Mouse (Mus musculus) ovary, postnatal 10 days (tissue): ENCODE measurements at regions not wholly inside any gene's neighbourhood (a gene's known extent, or its start where the extent isn't known, plus 50 kb on each side); places are given as distances from the start of the nearest gene placed in this dataset.

Experiments
- DNase-seq: peaks from one replicate; pipeline ENCODE4 v3.0.0; 2022; ENCODE audit warnings: low spot score

DNA sequence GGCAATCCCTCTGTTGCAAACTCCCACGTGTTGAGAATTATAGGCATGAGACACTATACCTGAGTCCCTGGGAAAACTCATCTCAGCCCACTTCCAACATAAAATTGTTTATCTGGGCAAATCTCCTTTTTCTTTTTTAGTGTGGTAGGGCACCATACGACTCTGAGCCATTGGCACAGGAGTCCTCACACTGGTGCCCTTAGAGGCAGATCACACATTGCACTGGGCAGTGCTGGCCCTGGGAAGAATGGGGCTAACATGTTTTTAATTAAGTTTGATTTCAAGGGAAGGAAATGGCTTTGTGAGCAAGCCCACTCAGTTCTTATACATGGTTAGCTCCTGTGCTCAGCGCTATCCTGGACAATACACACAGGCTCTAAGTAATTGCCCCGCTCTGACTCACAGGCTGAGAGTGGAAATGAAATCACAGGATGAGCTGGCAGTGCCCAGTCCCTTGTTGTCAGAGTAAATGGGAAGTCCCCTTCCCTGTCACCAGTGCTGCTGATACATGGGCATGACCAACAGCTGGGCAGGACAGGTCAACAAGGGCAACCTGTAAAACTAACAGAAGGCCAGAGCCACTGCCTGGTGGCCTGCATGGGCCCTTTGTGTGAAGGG is 463.6 kb upstream of the Kif2a start:
- no peak for DNase-seq

DNA sequence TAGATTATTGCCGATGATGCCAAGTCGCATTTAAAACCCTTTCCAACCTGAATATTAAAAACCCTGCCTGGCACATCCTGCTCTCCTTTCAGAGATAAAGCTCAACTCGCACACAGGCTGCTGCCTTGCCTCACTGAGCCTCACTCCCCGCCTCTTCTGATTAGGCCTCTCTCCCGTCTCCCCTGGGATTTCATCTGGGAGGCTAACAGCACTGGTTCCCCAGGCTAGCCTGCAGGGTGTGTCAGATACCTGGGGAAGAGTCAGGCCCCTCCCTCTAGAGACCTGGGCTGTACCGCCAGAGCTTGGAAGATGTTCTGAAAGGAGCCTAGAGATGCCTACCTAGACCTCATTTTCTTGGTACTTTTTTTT is 462.7 kb upstream of the Kif2a start:
- DNase-seq = no peak

DNA sequence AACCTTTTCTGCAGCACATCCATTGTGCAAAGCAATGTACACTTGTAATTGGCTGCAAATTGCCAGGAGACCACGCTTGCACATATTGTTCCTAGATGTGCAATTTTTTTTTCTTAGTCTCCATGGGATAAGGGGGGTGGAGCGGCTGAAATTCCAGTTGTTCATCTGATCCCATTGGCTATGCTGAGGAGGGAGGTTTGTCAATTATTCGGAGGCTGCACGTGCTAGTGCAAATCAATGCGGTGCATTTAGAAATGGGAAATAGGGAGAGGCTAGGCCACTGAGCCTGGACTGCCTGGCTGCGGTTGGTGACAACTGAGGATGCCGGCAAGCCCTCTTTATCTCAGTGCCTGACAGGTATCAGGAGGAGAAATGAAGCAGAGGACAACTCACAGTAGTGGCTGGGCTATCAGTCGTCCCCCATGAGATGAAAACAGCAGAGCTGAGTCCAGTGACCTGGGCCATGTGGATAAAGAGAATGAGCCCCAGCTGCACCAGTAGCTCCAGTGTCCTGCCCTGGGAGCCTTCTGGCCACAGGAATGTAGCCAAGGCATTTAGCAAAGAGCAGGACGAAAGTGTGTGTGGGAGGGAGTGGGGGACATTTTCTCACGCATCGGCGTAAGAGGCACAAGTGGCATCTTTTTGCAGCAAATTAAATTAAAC is 462.2 kb upstream of the Kif2a start:
- DNase-seq = no peak

DNA sequence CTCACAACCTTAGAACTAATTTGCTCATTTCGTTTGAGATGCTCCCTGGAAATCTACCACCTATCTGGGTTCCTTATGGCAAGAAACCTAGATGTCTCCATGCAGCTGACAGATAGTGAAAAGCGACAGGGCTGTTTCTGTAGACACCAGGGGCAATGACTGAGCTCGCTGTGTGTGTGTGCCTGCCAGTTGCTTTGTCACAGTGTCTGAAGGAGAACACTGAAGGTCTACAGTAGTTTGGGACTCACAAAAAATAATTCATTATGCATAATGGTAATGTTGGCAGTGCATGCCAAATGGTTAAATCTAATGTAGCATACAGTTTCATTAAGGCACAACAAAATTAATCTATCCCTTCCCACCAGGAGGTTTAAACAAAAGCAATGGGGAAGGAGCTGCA is 453.2 kb upstream of the Kif2a start:
- no peak for DNase-seq

DNA sequence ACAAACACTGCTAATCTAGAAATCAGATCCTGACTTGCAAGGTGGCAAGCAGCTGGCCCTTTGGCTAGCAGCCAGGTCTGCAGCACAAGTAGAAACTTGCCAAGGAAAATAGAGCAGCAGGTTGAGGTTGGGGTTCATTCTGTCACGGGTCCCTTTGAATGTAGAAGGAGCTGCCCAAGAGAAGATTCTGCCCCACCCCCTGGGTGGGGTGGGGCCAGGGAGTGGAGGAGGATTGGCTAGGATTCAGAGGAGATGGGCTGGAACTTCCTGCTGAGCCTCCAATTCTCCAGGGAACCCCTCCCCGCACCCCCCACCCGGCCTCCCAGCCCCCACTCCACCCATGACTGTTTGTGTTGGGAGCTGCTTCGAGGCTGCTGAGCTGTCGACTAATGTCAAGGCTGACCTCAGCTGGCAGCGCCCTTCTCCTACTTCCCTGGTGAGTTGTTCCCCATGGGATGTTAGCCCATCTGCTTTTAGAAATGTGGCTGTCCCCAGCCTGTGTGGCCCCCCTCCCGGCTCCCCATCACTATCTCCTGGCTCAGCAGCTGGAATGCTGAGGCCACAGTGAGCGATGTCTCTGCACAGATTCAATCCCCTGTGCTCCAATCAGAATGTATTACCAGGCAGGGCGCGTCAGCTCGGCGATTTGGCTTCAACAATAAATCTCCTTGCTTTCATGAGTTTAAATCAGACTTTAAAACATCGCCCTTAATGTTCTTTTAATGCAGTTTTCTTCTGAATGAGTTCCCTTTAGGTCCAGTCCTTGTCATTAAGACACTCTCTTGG is 447.8 kb upstream of the Kif2a start:
- DNase-seq = no peak

DNA sequence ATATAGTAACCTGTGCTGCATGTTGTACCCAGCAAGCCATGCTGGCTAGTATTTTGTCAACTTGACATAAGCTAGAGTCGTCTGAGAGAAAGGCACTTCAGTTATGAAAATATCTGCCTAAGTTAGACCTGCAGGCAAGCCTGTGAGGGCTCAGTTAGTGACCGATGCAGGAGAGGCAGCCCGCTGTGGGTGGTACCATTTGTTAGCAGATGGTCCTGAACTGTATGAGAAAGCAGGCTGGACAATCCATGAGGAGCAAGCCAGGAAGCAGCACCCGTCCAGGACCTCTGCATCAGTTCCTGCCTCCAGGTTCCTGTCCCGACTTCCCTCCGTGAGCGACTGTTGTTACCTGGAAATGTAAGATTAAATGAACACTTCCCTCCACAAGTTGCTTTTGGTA is 440.9 kb upstream of the Kif2a start:
- no peak for DNase-seq

DNA sequence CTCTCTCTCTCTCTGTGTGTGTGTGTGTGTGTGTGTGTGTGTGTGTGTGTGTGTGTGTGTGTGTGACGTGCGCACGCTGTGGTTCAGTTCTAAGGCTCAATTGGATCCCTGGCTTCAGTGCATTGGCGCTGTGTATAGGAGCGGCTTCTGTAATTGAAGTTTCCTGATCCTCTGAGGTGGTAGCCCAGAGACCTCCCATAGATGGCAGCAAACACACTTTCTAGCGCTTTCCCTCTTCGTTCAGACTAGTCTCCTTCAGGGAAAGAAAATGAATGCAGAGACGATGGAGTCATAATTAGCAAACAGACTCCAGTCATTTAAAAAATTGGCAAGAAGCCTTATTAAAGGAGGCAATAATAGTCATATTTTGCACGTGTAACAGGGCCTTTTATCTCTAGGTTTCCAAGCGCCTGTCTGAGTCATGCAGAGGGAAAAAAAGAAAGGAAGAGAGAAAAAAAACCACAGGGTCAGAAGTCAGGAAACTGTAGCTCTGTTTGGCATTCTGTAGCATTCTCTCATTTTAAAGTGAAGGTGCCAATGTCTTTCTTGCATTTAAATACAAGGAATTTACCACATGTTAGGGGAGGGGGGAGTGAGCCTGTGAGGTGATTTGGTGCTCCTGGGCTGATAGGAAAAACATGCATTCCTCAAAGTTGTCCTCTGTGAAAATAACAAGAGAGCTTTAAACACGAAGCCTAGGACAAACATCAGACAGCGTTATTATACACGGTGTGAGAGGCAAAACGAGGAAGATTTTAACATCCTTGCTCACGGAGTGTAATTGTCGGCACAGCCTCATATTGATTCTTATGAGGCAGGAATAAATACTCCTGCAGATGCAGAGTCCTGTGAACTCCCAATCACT is 439.4 kb upstream of the Kif2a start:
- DNase-seq = no peak

DNA sequence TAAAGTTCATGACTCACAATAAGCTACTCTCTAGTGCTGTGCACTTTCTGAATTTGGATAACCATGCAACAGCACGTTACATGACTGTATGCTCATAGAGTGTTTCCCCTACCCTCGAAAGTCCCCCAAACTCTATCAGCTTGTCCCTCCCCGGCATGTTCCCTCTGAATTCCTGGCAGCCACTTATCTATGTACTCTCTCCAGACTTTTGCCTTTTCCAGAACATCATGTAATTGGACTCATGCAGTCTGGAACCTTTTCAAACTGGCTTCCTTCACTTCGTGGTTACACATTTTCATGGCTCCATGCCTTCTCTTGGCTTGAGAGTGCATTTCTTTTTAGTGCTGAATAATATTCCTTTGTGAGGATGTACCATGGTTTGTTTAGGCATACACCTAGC is 436.8 kb upstream of the Kif2a start:
- DNase-seq = no peak

DNA sequence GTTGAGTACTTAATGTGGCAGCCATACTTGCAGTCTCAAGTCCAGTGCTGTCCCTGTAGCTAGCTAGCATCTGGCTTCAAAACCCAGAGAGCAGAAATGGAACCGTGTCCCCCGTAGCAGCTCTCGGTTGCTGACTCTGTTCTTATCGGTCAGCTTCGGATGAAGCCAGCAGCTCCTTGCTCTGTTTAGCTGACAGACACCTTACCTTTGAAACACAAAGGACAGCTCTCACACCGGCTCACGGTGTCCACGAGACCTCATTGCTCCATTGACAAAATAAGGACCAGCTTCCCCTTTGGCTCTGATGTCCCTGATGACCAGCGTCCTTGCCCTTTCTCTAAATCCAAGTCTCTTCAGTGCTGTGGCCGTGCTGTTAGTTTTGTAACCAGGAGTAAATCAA is 435.3 kb upstream of the Kif2a start:
- no peak for DNase-seq

DNA sequence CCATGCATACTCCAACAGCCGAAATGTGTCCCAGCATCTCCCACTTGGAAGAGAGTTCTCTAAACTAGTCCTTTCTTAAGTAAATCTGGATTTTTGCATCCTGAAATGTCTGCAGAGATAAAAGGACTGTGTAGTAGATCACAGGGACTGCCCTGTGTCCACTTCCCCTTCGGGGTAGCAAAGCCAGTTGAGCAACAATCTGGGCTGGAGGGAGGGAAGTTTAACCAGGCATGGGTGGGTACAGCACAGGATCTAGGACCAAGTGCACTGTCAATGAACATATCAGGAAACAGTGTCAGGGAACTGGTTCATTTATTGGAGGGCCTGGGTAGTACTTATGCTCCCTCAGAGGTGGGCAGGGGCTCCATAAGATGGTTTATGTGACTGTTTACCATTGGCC is 434.5 kb upstream of the Kif2a start:
- DNase-seq = no peak

DNA sequence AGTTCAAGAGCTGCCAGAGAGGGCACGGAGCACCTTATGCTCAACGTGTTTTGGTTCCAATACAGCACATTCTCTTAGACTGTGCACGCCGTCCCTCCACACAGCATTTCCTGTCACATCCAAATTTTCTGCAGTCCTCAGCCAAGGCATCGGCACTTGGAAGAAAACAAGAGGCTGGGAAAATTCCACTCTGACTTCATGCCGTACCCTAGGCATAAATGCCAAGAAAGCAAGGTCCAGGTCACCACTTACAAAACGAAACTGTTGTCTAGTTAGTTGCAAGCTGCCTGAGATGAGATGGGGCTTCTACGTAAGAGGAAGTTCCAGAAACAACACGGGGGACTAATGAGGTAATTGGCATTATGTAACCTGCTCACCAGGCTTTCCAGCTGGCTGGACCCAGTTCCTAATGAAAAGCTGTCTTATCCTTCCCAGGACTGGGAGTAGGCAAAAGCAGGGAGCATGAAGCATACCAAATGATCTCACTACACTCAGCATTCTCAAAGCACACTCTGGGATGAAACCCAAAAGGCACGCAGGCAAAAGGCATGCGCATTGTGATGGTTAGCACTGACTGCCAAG is 427.8 kb upstream of the Kif2a start:
- no peak for DNase-seq

DNA sequence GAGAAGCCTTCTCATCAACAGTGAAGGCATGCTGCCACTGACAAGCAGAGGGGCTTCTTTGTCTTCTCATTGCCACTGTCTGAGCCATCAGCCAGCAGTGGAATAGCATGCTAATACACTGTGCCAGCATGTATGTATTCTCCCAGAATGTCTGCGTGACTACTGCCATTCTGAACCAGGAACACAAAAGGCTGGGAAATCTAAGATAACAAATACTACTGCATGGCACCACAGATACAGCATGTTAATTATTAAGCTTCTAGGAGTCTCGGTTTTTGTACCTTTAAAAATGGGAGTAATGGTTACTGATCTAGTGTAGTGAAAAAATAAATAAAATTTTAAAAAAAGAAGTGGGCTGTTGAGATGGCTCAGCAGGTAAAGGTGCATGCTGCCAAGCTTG is 425.9 kb upstream of the Kif2a start:
- DNase-seq = no peak

DNA sequence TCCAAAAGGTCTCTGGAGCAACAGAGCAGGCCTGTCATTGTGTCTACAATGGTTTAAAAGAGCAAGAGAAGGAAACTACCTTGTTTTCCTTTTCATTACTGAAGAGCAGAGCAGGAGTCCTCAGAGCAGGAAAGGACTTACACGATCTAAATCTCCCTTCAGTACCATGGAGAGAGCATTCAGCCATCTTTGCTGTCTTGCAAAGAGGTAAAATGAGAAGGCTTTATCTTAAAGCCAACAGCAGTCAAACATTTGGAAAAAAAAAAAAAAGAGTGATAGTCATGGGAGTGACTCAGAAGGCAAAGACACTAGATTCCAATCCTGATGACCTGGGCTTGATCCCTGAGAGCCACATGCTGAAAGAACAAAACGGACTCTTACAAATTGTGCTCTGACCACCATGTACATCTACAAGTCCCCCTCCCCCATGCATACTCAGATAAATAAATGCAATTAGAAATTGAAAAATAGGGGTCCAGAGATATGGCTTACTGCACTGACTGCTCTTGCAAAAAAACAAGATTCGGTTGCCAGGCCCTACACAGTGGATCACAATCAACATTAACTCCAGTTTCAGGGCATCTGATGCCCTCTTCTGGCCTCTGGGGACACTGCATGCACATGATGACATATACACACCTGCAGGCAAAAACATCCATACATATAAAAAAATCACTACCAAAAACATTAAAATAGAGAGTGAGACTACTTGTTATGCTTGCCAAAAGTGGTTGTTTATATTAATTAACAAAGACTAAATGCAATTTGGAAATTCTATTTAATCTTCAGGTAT is 397.6 kb upstream of the Kif2a start:
- DNase-seq = no peak

DNA sequence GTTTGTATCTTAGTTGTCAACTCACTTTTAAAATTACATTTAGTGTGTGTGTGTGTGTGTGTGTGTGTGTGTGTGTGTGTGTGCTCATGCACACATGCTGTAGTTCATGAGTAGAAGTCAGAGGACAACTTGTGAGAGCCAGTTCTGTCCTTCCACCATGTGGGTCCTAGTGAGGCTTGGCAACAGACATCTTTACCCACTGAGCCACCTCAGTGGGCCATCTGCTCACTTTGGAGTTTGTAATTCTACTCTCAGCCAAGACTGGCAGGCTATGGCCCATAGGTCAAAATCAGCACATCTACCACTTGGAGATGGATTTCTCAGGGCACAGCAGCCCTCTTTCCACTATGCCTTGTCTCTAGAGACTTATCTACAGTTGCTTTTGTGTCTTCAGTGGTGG is 388.3 kb upstream of the Kif2a start:
- no peak for DNase-seq

DNA sequence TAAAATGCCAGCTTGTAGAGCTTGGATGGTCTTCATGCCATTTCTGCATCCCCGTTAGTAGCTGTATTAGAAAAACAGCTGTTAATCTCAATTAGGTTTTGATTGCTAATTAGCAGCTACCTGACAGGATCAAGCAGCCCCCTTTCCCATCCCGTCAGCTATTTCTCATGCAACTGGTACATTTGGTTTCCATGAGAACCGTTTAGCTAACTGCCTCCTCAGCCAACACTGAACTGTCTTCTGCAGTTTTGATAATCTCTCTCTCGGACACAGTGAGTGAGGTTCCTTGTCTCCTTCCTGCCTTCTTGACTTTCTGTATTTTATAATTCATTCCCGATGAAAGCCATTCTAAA is 385.7 kb upstream of the Kif2a start:
- no peak for DNase-seq

DNA sequence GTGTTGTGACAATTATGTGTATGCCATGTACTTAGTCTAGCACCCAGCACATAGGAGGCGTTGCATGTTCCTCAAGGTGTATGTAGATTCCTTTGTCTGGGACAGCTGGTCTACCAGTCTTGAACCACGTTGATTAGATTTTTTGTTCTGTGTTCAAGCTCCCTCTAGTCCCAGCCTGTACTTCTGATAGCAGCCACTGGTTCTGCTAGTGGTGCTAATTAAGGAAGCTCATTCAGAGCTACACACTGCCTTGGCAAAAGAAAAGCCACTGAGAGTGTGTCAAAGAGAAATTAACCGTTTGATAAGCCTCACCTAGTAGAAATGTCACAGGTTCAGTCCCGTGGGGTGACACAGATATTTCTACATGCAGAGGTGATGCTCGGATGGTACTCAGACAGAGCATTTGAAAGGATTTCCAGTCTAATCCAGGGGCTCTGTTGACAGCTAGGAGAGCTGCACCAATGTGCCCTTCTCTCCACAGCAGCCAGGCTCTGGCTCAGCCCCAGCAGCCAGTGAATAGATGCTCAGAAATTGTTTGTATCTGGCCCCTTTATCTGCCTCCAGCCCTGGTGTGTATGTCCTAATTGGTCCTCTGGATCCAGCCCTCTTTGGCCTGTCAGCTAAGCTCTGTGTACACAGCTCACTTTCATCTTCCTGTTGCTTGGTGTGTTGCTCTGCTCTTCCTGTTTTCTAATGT is 385.2 kb upstream of the Kif2a start:
- DNase-seq = no peak

DNA sequence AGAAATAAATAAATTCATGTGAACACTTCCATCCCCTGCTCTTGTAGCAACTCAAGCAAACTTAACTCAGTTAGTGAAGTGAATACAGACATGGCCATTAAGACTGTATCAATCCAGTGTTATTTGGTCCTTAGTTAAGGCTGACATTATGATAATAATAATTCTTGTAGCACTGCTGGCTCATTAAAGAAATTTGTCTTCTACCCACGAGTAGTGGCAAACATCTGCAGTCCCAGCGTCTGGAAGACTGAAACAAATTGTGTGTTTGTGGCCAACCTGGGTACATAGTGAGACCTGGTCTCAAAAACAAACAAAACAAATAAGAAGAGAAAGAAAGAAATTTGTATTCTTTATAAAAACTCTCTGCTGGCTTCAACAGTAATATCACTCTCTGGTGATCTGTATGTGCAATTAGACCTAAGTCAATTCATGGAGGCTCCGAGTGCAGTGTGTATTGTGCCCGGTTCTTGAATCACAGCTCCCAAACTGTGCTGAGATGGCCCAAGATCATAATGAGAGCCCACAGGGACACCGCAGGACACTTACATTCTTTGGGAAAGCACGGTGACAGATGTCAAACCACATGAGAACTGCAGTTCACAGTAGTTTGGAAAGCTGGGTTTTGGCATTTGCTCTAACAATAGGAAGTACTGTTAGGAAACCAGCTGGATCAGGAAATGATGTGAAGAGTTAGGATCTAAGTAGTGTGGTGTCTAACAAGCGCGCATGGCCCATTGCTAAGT is 376.9 kb upstream of the Kif2a start:
- no peak for DNase-seq

DNA sequence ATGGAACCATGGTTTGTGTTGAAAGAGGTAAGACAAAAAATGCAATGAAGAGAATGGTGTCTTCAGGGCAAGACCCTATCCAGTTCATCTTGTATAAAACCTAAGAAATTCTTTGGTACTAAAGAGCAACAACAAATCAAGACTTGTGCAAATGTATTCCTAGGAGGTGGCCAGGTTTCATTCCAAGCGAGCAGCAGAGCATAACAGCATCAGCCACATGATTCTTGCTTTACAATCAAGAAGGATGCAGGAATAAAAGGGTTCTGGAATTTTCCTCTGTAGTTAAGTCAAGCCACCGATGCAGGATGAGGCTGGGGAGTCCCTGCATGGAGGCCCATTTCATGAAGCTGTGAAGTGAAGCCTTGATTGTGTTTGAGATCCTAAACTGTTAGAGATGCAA is 374.1 kb upstream of the Kif2a start:
- no peak for DNase-seq

DNA sequence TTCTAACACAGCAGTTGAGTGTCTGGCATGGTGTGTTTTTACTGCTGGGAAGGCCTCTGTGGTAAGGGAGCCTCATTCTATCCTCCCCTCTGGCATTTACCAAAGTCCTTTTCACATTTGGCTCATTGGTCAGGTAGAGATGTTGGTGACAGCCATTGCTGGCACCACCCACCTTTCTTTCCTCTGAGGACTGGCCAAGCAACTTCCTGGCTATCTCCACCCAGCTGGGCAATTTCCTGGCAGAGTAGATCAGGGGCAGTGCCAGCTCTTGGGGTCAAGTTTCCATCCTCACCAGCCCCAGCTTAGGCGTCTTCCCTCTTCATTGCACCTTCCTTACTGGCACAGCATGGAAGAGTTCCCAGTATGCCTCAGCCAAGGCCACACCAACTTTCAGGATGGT is 372.5 kb upstream of the Kif2a start:
- no peak for DNase-seq

DNA sequence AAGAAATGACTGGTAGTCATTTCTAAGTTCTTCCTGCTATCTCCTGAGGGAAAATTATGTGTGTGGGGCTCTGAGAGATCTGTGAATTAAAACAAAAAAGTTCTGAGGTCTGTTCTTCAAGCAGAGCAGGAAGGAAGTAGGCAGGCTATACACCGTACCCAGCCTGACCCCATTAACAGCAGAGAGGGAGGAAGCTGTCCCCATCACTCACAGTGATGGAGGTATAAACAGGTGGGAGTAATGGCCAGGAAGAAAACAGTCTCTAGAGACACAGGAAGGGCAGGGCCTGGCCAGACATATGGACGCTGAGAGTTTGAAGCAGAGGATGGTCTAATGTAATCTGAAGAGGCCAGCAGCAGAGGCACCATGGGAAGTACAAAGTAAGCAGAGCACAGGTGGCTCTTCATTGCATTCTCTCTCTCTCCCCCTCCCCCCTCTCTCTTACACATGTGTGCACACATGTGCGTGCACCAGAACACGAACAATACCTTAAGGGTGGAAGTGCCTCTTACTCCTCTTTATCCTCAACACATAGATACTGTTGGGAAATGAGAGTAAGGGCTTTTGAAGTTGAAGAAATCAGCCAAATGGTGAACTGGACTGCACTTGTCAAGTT is 367.7 kb upstream of the Kif2a start:
- no peak for DNase-seq
